Mouse (Mus musculus) embryo, embryonic 10.5 days (tissue): Measurements from ENCODE around the gene Ep400.
"Not testable (repeated sequence)": the region's sequence is repeated elsewhere in the genome, so short reads cannot be mapped to it uniquely, and the experiment has no call there.

Experiments
- DNase-seq: peaks from one replicate; pipeline ENCODE4 v3.0.0-alpha.2; 2015; ENCODE audit warnings: low spot score

The Ep400 gene

DNA sequence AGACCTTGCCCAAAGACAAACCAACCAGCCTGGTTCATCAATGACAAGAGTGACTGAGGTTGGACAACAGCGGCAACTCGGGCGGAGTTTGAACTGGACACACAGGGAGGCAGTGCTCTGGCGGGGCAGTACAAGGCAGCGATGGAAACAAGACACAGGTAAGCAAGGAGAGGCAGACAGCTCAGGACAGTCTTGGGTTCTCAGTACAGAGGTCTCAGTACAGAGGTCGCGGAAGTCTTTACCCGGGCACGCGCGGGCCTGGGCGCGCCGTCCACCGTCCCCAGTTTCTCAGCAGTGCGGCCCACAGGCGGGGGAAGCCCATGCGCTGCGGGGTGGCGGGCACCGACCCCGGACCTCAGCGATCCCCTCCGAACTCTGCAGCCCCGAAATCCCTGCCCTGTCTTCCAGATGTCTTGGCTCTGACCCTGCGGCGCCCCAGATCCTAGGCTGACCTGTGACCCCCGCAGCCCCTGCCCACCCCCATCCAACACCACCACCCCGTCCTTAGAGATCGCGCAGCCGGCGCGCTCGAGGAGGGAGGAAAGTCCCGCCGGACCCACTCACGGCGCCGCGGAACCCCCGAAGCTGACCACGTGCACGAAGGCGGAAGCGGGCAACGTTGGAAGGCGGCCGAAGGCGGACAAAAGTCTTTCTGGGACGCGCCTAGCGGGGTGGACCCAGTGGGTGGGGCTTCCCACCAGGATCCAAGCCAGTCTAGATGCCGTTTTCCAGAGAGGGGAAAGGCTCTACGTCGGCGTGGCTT, 9.7 kb upstream of the Ep400 start, which contains the start of gene Pus1:
Gene Pus1 (minus strand): TSS at position 662 of the 763 bp plus-strand sequence.
- peak; percentile 95 for DNase-seq

- peak; percentile 2 for DNase-seq
Measured at GRCm38 (mm10) chr5:110779276-110779997, 8.9 kb upstream of the Ep400 start.

DNA sequence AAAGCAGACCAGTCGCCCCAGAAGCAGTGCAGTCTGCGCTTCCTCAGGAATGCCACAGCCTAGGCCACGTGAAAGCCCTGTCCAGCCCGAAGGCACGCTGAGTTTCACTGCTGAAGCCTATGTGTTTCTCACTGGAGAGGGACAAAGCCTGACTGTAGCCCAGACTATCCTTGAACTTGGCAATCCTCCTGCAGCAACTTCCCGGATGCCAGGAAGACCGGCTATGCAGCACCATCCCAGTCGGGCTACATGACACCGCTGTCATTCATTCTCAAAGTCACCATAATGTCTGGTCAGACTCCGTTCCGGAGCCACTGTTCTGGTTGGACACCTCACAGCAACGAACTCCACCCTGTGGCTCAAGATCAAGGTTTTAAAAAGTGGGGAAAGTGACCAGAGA, 7.7 kb upstream of the Ep400 start:
- no peak for DNase-seq

GRCm38 (mm10) chr5:110776141-110776540, 5.6 kb upstream of the Ep400 start:
- no peak for DNase-seq

- no peak for DNase-seq
Measured at GRCm38 (mm10) chr5:110774511-110774910, 4.0 kb upstream of the Ep400 start.

- not testable (repeated sequence) for DNase-seq
Measured at GRCm38 (mm10) chr5:110772945-110773344, 2.4 kb upstream of the Ep400 start.

DNA sequence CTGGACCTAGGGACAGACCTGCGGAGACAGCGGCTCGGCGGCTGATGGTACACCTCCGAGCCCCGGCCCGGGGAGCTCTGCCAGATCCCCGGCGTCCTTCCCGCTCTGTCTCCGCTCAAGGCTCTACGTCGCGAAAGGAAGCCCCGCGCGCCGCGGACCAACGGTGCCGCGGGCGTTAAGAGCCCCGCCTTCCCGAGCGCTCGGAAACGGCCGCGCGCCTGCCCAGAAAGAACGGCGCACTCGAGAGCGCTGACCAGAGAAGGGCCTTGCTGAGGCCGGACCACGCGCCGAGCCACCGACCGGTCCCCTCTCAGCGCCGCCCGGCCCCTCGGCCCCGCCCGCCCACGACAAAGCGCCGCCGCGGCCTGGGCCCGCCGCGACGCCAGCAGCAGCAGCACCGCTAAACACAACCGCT, 479 bp downstream of the Ep400 start:
- DNase-seq = peak; percentile 59

DNA sequence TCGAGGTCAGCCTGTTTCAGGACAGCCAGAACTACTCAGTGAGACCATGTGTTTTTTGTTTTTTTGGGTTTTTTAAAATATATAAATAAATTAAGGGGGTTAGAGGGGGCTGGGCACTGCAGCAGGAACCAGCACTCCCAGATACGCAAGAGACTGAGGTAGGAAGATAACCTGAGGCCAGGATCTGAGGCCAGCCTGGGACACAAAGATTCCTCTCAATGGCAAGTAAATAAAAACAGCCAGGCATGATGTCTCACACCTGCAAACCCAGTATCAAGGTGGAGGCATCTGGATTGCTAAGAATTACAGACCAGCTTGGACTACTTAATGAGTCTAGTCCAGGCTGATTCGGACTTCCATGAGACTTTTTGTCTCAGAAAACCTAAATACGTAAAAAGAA, 1.2 kb downstream of the Ep400 start:
- DNase-seq = no peak

DNA sequence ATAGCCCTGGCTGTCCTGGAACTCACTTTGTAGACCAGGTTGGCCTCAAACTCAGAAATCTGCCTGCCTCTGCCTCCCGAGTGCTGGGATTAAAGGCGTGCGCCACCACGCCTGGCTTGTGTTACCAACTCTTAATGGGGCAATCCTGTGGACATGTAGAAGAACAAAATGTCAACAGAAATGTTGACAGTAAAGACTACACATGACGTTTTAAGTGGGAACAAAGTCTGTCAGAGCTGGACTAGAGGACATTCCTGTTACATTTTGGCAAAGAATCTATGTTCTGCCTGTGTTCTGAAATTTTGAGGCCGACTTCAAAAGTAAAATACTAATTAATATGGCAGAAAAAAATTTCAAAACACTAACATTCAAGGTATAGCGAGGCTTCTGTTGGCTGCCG, 6.6 kb downstream of the Ep400 start:
- no peak for DNase-seq

GRCm38 (mm10) chr5:110745021-110745420, 25.5 kb downstream of the Ep400 start:
- no peak for DNase-seq

DNA sequence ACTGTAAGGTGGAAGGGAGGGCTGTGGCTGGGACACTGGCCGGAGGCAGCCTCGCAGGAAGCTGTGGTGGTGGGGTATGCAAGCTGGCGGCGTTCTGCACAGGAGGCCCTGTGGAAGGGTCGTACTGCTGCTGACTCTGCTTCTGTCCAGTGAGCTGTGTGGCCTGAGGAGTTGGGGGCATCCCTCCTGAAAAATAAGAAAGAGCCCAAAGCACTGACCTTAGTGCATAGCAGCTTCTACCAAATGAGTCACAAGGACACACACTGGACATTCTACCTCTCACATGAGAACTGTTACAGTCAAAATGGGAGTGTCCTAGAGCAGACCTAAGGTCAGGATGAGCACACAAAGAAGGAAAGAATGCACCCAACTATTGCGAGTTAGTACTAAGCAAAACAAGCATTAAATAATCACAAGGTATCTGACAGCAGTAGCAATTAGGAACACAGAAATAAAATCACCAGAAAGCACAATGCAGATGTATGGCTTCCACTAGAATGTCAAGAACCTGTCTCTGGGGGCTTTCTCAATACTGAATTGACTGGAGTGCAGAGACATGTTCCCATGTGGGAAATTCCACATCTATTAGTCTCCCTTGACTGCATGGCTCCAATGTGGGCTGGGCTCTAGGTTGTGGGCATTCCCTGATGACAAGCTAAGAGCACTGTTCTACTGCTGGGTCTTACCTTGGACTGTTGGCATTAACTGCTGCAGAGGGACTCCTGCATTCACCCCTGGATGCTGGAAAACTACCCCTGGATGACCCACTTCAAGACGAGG, 30.8 kb downstream of the Ep400 start:
- DNase-seq = no peak

DNA sequence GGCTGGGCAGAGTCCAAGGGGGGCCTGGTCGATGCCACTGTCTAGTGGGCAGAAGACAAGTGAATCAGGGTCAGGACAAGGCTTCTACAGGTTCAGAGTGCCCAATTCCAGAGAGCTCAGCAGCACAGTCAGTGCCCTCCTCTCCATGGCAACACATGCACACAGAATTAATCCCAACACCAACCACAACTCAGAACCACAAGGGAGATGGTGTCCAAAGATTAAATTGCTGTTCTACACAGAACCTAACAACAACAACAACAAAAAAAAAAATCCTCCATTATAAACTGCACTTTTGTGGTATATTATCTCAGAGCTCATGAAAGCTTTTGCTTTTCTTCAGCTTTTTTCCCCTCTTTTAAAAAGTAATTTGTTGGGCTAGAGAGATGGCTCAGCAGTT, 34.9 kb downstream of the Ep400 start:
- no peak for DNase-seq

DNA sequence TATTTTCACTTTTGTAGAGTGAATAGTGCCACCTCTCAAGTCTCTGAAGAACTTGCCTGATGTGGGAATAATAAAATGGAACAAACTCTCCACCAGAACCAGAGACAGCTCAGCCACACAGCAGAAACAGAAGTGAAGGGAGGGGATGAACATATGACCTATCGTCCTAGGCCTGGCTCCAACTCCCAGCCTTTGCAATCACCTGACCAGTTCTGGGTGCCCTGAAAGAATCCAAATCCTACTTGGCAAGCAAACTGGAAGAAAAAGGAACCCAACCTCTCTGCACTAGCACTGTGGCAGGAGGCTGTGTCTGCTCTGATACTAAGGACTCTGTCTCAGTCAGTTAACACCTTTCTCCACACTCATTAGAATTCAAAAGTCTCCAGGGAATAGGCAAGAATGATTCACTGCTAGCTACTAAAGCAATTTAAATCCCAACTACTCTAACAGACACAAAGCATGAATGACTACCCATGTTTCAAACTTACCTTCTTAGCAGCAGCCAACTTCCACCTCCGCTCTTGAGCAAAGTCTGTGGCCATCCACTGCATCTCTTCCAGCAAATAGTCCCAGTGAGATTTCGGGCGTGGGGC, 37.2 kb downstream of the Ep400 start:
- DNase-seq = no peak

DNA sequence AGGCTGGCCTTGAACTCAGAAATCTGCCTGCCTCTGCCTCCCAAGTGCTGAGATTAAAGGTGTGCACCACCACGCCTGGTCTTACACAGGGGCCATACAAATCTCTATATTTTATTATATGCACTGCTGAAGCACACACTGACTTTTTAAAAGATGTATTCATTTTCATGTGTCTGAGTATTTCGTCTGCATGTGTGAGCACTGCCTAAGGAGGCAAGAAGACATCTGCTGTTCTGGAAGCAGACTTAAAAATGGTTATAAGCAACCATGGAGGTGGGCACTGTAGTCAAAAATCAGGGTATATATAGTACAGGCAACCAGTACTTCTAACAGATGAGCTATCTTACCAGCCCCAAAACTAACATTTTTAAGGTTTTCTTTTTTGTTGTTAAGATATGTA, 39.3 kb downstream of the Ep400 start:
- DNase-seq = no peak

DNA sequence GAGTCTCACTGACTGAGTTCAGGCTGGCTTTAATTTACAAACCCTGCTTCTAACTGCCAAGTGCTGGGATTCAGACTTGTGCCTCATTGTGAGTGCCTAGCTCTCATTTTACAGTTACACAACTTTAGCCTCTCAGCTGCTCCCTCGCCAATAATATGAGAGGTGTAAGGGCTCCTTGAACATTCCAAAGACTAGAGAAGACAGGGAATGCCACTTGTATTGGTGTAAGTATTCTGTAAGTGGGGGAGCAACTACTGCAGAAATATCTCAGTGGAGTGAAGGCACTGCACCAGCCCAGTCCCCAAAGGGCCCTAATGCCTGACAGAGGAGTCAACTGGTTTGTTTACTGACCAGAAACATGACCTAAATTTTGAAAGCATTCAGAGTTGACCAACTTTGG, 42.7 kb downstream of the Ep400 start:
- no peak for DNase-seq

GRCm38 (mm10) chr5:110723543-110723942, 47.0 kb downstream of the Ep400 start:
- DNase-seq = no peak

- not testable (repeated sequence) for DNase-seq
Measured at GRCm38 (mm10) chr5:110721463-110721862, 49.1 kb downstream of the Ep400 start.

- no peak for DNase-seq
Measured at GRCm38 (mm10) chr5:110711455-110711854, 59.1 kb downstream of the Ep400 start.

- no peak for DNase-seq
Measured at GRCm38 (mm10) chr5:110709256-110709655, 61.3 kb downstream of the Ep400 start.

DNA sequence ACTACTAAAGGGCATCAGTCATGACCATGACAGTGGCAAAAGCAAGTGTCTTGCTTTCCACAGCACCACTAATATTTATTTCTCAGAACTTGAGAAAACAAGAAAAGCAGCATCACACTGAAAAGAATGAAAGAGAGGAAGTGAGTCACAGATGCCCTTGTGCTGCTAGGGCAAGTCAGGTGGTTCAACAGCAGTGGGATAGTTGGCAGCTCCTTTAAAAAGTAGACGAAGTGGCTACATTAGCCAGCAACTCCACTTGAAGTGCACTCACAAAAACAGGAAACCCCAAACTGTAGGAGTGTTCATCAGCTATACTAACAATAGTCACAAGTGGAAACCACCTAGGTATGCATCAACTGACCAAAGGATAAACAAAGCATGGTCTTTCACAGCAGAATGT, 66.5 kb downstream of the Ep400 start:
- no peak for DNase-seq

- DNase-seq = no peak
Measured at GRCm38 (mm10) chr5:110698617-110699016, 71.9 kb downstream of the Ep400 start.

DNA sequence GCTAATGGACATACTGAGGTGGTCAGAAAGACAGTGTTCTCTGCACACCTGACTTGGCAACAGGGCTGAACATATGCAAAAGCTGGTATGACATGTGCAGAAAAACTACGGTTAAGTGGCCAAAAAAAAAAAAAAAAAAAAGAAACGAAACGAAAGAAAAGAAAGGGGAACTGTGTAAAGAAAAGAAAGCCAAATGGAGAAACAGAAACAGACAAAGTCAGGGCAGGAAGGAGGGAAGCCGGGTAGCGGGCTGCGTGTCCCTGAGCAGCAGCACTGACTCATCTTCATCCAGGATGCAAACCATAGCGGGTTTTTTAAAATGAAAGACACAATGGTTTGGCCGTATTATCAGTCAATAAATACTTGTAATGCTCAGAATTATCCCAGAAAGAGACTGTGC, 88.5 kb downstream of the Ep400 start:
- DNase-seq = no peak
